Mouse (Mus musculus): Measurements from ENCODE around the gene Aldh1l1. TPM values are rescaled to one million over a fixed set of nuclear protein-coding genes. Genes with fewer than 3 reads are reported as not detected.
A peak's percentile ranks its signal among the peaks of the same experiment; 100 is the strongest.

Aldh1l1 gene
- polyA plus RNA-seq, 1 experiment from 2014 or later = 6.5 TPM

DNA sequence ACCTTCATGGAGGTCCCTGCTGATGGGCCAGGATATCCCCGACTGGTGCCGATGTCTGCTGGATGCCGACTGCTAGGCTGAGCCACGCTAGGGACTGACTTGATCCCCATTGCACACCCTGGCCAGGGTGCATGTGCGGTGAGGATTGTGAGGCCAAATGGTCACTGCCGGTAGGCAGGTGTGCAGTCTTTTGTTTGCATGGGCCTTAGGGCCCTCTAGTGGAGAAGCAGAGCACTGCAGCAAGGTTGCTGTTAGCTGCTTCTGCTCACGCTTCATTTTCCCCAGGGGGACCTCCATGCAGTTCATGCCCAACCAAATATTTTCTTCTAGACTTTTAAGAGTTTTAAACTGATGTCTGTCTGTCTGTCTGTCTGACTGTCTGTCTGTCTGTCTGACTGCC, 120.3 kb downstream of the Aldh1l1 start:
- Histone ChIP-seq H3K4me3 (ENCODE audit: low read length) (no peak overlapping the region), H3K4me1 (ENCODE audit: control insufficient read depth, insufficient read depth, low read length) (peaks cover 30% of the 10 kb centered on the region), H3K9ac (ENCODE audit: low read length) (0 out of 2 replicates have a peak overlapping the region, but pooled peaks have one; percentile 8), H3K4me2 (ENCODE audit: low read depth, low read length) (no peak overlapping the region), H3K9me3 (replicated peaks; ENCODE audit: control insufficient read depth, low read length) (no peaks in the 10 kb centered on the region), H3K27ac (ENCODE audit: low read length) (no peak overlapping the region), H3K36me3 (ENCODE audit: control insufficient read depth, insufficient read depth) (no peaks in the 10 kb centered on the region), H3K27me3 (ENCODE audit: control insufficient read depth, insufficient read depth, low read length) (peaks cover 3% of the 10 kb centered on the region; the same call in 1 of the 2 replicates)
- WGBS = 25% methylated on average over 7 of the region's 7 CpGs
- ATAC-seq (replicated peaks; ENCODE audit: extremely low read depth, insufficient read depth, low FRiP score) = no peak

DNA sequence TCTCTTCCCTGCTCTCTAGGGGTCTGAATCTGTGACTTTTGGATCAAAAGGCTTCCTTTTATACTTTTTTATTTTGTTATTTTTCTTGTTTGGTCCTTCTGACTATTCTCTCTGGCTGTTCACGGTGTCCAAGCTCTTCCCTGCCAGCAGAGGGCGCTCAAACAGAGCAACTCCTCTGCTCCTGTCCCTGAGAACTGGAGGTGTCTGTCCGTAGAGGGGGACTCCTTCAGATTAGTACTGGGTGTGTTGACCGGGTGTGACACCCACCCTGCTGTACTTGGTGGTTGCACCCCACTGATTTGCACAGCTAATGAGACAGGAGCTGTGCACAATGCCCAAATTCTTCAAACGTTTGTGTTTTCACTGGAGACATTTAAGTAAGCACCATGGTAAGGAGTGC, 121.0 kb downstream of the Aldh1l1 start:
- H3K4me1 ChIP-seq (ENCODE audit: control insufficient read depth, insufficient read depth, low read length) = peaks cover 25% of the 10 kb centered on the region
- H3K27me3 ChIP-seq (ENCODE audit: control insufficient read depth, insufficient read depth, low read length) = peaks cover 3% of the 10 kb centered on the region; the same call in 1 of the 2 replicates
- no peaks in the 10 kb centered on the region for H3K36me3 ChIP-seq (ENCODE audit: control insufficient read depth, insufficient read depth)
- no peak for ATAC-seq (replicated peaks; ENCODE audit: extremely low read depth, insufficient read depth, low FRiP score)
- no peak overlapping the region for H3K9ac ChIP-seq (ENCODE audit: low read length)
- H3K27ac ChIP-seq (ENCODE audit: low read length) = no peak overlapping the region
- 18% methylated on average over 5 of the region's 5 CpGs for WGBS
- no peak overlapping the region for H3K4me3 ChIP-seq (ENCODE audit: low read length)
- no peak overlapping the region for H3K4me2 ChIP-seq (ENCODE audit: low read depth, low read length)
- H3K9me3 ChIP-seq (replicated peaks; ENCODE audit: control insufficient read depth, low read length) = no peaks in the 10 kb centered on the region

DNA sequence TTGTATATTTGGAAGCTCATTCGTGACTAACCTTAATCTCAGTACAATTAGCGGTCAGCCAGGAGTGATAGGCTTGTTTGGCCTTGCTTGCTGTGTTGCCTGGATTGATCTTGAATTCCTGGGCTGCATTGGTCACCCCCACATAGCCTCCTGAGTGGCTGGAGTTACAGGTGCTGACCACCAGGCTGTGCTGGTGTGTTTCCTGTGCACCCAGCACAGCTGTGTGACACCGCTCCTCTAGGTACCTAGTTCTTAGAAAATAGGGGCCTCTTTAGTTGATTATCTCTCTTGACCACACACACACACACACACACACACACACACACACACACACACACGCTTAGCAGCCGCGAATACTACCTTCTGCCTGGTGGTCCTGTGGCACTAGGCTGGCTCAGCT, 122.0 kb downstream of the Aldh1l1 start:
- H3K9ac ChIP-seq (ENCODE audit: low read length) = no peak overlapping the region
- H3K27me3 ChIP-seq (ENCODE audit: control insufficient read depth, insufficient read depth, low read length) = peaks cover 3% of the 10 kb centered on the region; the same call in 1 of the 2 replicates
- peaks cover 25% of the 10 kb centered on the region for H3K4me1 ChIP-seq (ENCODE audit: control insufficient read depth, insufficient read depth, low read length)
- no peak overlapping the region for H3K4me2 ChIP-seq (ENCODE audit: low read depth, low read length)
- H3K4me3 ChIP-seq (ENCODE audit: low read length) = no peak overlapping the region
- H3K27ac ChIP-seq (ENCODE audit: low read length) = no peak overlapping the region
- no peaks in the 10 kb centered on the region for H3K36me3 ChIP-seq (ENCODE audit: control insufficient read depth, insufficient read depth)
- WGBS = 39% methylated on average over 6 of the region's 6 CpGs
- no peaks in the 10 kb centered on the region for H3K9me3 ChIP-seq (replicated peaks; ENCODE audit: control insufficient read depth, low read length)
- no peak for ATAC-seq (replicated peaks; ENCODE audit: extremely low read depth, insufficient read depth, low FRiP score)

DNA sequence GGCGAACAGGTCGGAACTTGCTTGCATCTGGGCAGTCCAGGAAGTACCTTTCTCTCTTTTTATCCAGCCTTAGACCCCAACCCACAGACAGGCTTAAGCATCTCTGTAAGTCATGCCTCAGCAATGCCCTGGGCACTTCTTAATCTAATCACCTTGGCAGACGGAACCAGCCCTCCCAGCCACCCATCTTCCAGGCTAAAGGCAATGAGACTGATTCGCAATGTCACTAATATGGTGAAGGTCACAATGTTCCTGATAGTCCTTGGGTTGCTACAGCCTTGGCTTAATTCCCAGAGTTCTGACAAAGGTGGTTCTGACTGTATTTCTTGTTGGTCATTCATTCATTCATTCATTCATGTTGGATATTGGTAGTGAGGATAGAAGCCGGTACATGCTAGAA, 124.0 kb downstream of the Aldh1l1 start:
- no peak overlapping the region for H3K27ac ChIP-seq (ENCODE audit: low read length)
- 76% methylated on average over 5 of the region's 5 CpGs for WGBS
- H3K27me3 ChIP-seq (ENCODE audit: control insufficient read depth, insufficient read depth, low read length) = peaks cover 3% of the 10 kb centered on the region; the same call in 1 of the 2 replicates
- no peak overlapping the region for H3K4me3 ChIP-seq (ENCODE audit: low read length)
- no peaks in the 10 kb centered on the region for H3K9me3 ChIP-seq (replicated peaks; ENCODE audit: control insufficient read depth, low read length)
- no peak overlapping the region for H3K9ac ChIP-seq (ENCODE audit: low read length)
- no peak for ATAC-seq (replicated peaks; ENCODE audit: extremely low read depth, insufficient read depth, low FRiP score)
- H3K4me1 ChIP-seq (ENCODE audit: control insufficient read depth, insufficient read depth, low read length) = peaks cover 37% of the 10 kb centered on the region
- no peaks in the 10 kb centered on the region for H3K36me3 ChIP-seq (ENCODE audit: control insufficient read depth, insufficient read depth)
- no peak overlapping the region for H3K4me2 ChIP-seq (ENCODE audit: low read depth, low read length)

DNA sequence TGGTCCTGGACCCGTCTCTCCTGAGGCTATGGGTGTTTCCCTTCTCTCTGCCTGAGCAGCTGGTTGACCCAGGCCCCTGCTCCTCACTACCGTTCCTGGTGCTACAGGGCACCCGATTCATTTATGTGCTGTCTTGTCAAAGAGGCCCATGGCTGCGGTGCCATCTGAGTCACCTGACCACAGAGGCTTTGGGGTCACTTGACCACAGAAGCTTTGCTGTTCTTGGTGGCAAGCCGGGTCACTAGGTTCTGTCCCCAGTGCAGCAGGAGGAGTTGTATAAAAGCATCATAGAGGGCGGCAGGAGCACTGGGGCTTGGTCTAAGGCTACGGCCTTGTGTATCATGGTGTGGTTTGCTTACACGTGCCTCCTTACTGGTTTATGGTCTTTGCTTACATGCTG, 127.0 kb downstream of the Aldh1l1 start:
- H3K4me2 ChIP-seq (ENCODE audit: low read depth, low read length) = no peak overlapping the region
- no peak overlapping the region for H3K9ac ChIP-seq (ENCODE audit: low read length)
- ATAC-seq (replicated peaks; ENCODE audit: extremely low read depth, insufficient read depth, low FRiP score) = no peak
- H3K36me3 ChIP-seq (ENCODE audit: control insufficient read depth, insufficient read depth) = no peaks in the 10 kb centered on the region
- H3K27ac ChIP-seq (ENCODE audit: low read length) = no peak overlapping the region
- H3K9me3 ChIP-seq (replicated peaks; ENCODE audit: control insufficient read depth, low read length) = no peaks in the 10 kb centered on the region
- no peak overlapping the region for H3K4me3 ChIP-seq (ENCODE audit: low read length)
- peaks cover 42% of the 10 kb centered on the region for H3K4me1 ChIP-seq (ENCODE audit: control insufficient read depth, insufficient read depth, low read length)
- WGBS = 84% methylated on average over 8 of the region's 8 CpGs
- H3K27me3 ChIP-seq (ENCODE audit: control insufficient read depth, insufficient read depth, low read length) = no peaks in the 10 kb centered on the region

DNA sequence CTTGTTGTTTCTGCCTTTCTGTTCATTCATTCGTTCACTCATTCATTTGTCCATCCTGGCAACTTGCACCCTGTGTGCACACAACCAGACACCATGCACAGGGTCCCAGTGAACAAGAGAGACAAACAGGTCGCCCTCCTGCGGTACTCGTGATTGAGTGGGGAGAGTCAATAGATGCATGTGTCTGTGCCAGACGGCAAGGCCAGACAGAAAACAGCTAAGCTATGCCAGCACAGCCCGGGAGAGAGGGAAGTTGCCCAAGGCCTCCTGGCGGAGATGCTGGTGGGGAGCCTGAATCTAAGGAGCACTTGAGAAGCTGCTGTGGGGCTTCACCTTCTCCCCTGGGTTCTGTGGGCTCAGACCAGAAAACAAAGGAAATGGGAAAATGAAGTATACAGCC, 129.1 kb downstream of the Aldh1l1 start:
- no peaks in the 10 kb centered on the region for H3K36me3 ChIP-seq (ENCODE audit: control insufficient read depth, insufficient read depth)
- peak overlapping the region; percentile 24; the same call in 1 of the 2 replicates for H3K9ac ChIP-seq (ENCODE audit: low read length)
- peaks cover 47% of the 10 kb centered on the region for H3K4me1 ChIP-seq (ENCODE audit: control insufficient read depth, insufficient read depth, low read length)
- ATAC-seq (replicated peaks; ENCODE audit: extremely low read depth, insufficient read depth, low FRiP score) = no peak
- no peak overlapping the region for H3K4me3 ChIP-seq (ENCODE audit: low read length)
- peak overlapping the region; percentile 90 for H3K27ac ChIP-seq (ENCODE audit: low read length)
- H3K27me3 ChIP-seq (ENCODE audit: control insufficient read depth, insufficient read depth, low read length) = no peaks in the 10 kb centered on the region
- no peaks in the 10 kb centered on the region for H3K9me3 ChIP-seq (replicated peaks; ENCODE audit: control insufficient read depth, low read length)
- 63% methylated on average over 7 of the region's 7 CpGs for WGBS
- H3K4me2 ChIP-seq (ENCODE audit: low read depth, low read length) = no peak overlapping the region

DNA sequence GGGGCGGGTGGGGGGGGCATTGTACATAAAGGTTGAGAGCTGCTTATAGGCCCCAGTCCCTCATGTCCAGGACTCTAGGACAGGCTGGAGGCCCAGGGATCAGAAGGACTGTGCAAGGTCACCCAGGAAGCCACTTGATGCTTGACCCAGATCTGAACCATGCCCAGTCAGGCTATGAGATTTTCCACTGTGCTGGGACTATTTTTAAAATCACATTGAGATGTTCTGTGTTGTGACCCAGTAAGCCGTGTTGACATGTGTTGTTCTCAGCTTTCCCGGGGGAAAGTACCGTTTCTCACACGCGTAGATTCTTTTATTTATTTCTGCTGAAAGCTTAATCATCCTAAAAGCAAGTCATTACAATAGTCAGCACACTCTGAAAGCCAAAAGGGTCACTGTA, 129.8 kb downstream of the Aldh1l1 start:
- no peak overlapping the region; the same call in 1 of the 2 replicates for H3K9ac ChIP-seq (ENCODE audit: low read length)
- no peaks in the 10 kb centered on the region for H3K36me3 ChIP-seq (ENCODE audit: control insufficient read depth, insufficient read depth)
- H3K27me3 ChIP-seq (ENCODE audit: control insufficient read depth, insufficient read depth, low read length) = no peaks in the 10 kb centered on the region
- H3K4me2 ChIP-seq (ENCODE audit: low read depth, low read length) = no peak overlapping the region
- no peak overlapping the region for H3K4me3 ChIP-seq (ENCODE audit: low read length)
- H3K4me1 ChIP-seq (ENCODE audit: control insufficient read depth, insufficient read depth, low read length) = peaks cover 49% of the 10 kb centered on the region
- peak overlapping the region; percentile 90 for H3K27ac ChIP-seq (ENCODE audit: low read length)
- ATAC-seq (replicated peaks; ENCODE audit: extremely low read depth, insufficient read depth, low FRiP score) = peak; percentile 78
- WGBS = 41% methylated on average over 6 of the region's 6 CpGs
- H3K9me3 ChIP-seq (replicated peaks; ENCODE audit: control insufficient read depth, low read length) = no peaks in the 10 kb centered on the region

DNA sequence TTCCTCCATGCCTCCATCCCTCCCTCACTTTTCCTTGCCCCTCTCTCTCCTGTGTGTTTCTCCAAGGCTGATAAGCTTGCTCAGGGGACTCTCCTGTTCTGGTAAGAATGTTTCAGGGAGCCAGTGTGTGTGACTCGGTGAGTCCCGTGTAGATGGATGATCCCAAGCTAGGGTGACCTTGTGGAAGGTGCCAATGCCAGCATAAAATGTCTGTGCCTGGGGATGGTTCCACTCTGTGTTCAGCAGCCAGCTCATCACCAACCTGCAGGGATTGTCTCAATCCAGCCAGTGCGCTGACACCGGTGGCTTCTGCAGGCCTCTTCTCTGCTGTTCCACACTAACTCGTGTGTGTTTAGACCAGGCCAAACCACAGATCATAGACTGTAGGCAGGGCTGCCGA, 130.3 kb downstream of the Aldh1l1 start:
- Histone ChIP-seq H3K9ac (ENCODE audit: low read length) (no peak overlapping the region), H3K4me3 (ENCODE audit: low read length) (no peak overlapping the region), H3K27ac (ENCODE audit: low read length) (peak overlapping the region; percentile 90), H3K4me2 (ENCODE audit: low read depth, low read length) (no peak overlapping the region), H3K9me3 (replicated peaks; ENCODE audit: control insufficient read depth, low read length) (no peaks in the 10 kb centered on the region), H3K27me3 (ENCODE audit: control insufficient read depth, insufficient read depth, low read length) (no peaks in the 10 kb centered on the region), H3K36me3 (ENCODE audit: control insufficient read depth, insufficient read depth) (no peaks in the 10 kb centered on the region), H3K4me1 (ENCODE audit: control insufficient read depth, insufficient read depth, low read length) (peaks cover 54% of the 10 kb centered on the region)
- WGBS = 63% methylated on average over 6 of the region's 6 CpGs
- no peak for ATAC-seq (replicated peaks; ENCODE audit: extremely low read depth, insufficient read depth, low FRiP score)

DNA sequence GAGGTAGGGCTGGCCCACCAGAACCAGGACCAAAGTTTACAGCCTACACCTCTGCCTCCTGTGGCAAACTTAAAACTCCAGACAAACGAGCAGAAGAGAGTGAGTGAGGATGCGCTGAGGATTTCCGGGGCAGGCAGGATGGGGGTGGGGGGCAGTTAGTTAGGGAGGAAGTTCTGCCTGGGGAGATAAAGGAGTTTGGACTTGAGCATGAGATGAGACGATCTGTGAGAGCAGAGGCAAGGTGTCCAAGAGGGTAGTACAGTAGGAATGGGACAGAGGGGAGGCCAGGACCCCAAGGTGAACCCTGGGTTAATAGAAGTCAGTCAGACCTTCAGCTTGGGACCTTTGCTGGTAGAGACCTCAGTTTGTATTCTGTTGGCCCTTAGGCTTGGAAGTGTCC, 132.0 kb downstream of the Aldh1l1 start:
- WGBS = 47% methylated on average over 4 of the region's 4 CpGs
- no peaks in the 10 kb centered on the region for H3K27me3 ChIP-seq (ENCODE audit: control insufficient read depth, insufficient read depth, low read length)
- no peak overlapping the region for H3K27ac ChIP-seq (ENCODE audit: low read length)
- peak overlapping the region; percentile 28; the same call in 1 of the 2 replicates for H3K9ac ChIP-seq (ENCODE audit: low read length)
- peaks cover 70% of the 10 kb centered on the region for H3K4me1 ChIP-seq (ENCODE audit: control insufficient read depth, insufficient read depth, low read length)
- no peak overlapping the region for H3K4me3 ChIP-seq (ENCODE audit: low read length)
- no peak for ATAC-seq (replicated peaks; ENCODE audit: extremely low read depth, insufficient read depth, low FRiP score)
- H3K36me3 ChIP-seq (ENCODE audit: control insufficient read depth, insufficient read depth) = no peaks in the 10 kb centered on the region
- H3K9me3 ChIP-seq (replicated peaks; ENCODE audit: control insufficient read depth, low read length) = no peaks in the 10 kb centered on the region
- H3K4me2 ChIP-seq (ENCODE audit: low read depth, low read length) = no peak overlapping the region

Measured in heart, embryonic 16.5 days (tissue).